Mouse (Mus musculus) ovary, postnatal 36 days (tissue): ENCODE measurements around the gene Fosl1.

Source experiments
- DNase-seq: peaks from one replicate; pipeline ENCODE4 v3.0.0; 2022; ENCODE audit warnings: low spot score, mixed read lengths

Fosl1 gene

GRCm38 (mm10) chr19:5456922-5457745 lies 9.8 kb downstream of the Fosl1 start:
- DNase-seq = peak; percentile 93

GRCm38 (mm10) chr19:5457746-5458442 lies 10.5 kb downstream of the Fosl1 start, which contains the start of gene Ccdc85b:
TSS of gene Ccdc85b (minus strand) at chr19:5457894.
- DNase-seq = no peak

GRCm38 (mm10) chr19:5459019-5459418 lies 11.7 kb downstream of the Fosl1 start:
- DNase-seq = no peak

GRCm38 (mm10) chr19:5459896-5460295 lies 12.5 kb downstream of the Fosl1 start:
- no peak for DNase-seq

GRCm38 (mm10) chr19:5460465-5460911 lies 13.1 kb downstream of the Fosl1 start, which contains the start of gene Fibp:
TSS of gene Fibp (plus strand) at chr19:5460615.
- peak; percentile 86 for DNase-seq

- no peak for DNase-seq
These were observed 14.1 kb downstream of the Fosl1 start for GRCm38 (mm10) chr19:5461411-5461810.

GRCm38 (mm10) chr19:5463212-5463611 lies 15.9 kb downstream of the Fosl1 start:
- no peak for DNase-seq

GRCm38 (mm10) chr19:5463791-5464562 lies 16.6 kb downstream of the Fosl1 start:
- peak; percentile 54 for DNase-seq

GRCm38 (mm10) chr19:5465037-5465436 lies 17.7 kb downstream of the Fosl1 start:
- DNase-seq = no peak

GRCm38 (mm10) chr19:5466916-5467500 lies 19.7 kb downstream of the Fosl1 start:
- DNase-seq = no peak

- no peak for DNase-seq
These were observed 21.0 kb downstream of the Fosl1 start, which contains the start of gene Ctsw for GRCm38 (mm10) chr19:5468374-5468773. TSS of gene Ctsw (minus strand) at chr19:5468507.

GRCm38 (mm10) chr19:5471846-5472245 lies 24.5 kb downstream of the Fosl1 start:
- no peak for DNase-seq

GRCm38 (mm10) chr19:5472857-5473256 lies 25.5 kb downstream of the Fosl1 start:
- no peak for DNase-seq

GRCm38 (mm10) chr19:5473720-5474119 lies 26.4 kb downstream of the Fosl1 start, which contains the start of gene Efemp2:
TSS of gene Efemp2 (plus strand) at chr19:5473954.
- peak; percentile 87 for DNase-seq

GRCm38 (mm10) chr19:5474281-5475068 lies 27.1 kb downstream of the Fosl1 start:
- DNase-seq = peak; percentile 59

GRCm38 (mm10) chr19:5475069-5475714 lies 27.8 kb downstream of the Fosl1 start:
- no peak for DNase-seq

GRCm38 (mm10) chr19:5477004-5477667 lies 29.8 kb downstream of the Fosl1 start:
- no peak for DNase-seq

- DNase-seq = no peak
These were observed 30.4 kb downstream of the Fosl1 start for GRCm38 (mm10) chr19:5477668-5478300.

- no peak for DNase-seq
These were observed 32.7 kb downstream of the Fosl1 start for GRCm38 (mm10) chr19:5480016-5480415.
